Mouse (Mus musculus) hindbrain, embryonic 11.5 days (tissue): Measurements from ENCODE around the gene Cd86. TPM values are rescaled to one million over a fixed set of nuclear protein-coding genes. Genes with fewer than 3 reads are reported as not detected.

ENCODE experiments used
- ATAC-seq: fragments of 200-750 bp; cut with Nextera tagmentation; 2 replicates; pipeline ENCODE4 v1.8.0; 2017; ENCODE audit warnings: mild to moderate bottlenecking, moderate TSS enrichment, moderate library complexity; ENCODE audit not compliant: low FRiP score
- DNase-seq: peaks from one replicate; pipeline ENCODE4 v3.0.0-alpha.2; 2015; ENCODE audit warnings: low spot score
- H3K27ac ChIP-seq: fragments of 300-500 bp; sonication (generic); 2 replicates; pipeline ENCODE4 v1.5.1; 2014; ENCODE audit warnings: mild to moderate bottlenecking, low read depth, low read length
- H3K27me3 ChIP-seq: fragments of 300-500 bp; sonication (generic); 2 replicates; pipeline ENCODE4 v1.6.1; 2014; ENCODE audit warnings: mild to moderate bottlenecking, low read length, moderate library complexity, mixed read lengths; ENCODE audit not compliant: control insufficient read depth, insufficient read depth
- H3K36me3 ChIP-seq: fragments of 300-500 bp; sonication (generic); 2 replicates; pipeline ENCODE4 v1.6.1; 2014; ENCODE audit warnings: mild to moderate bottlenecking, low read length, moderate library complexity, mixed read lengths; ENCODE audit not compliant: control insufficient read depth, insufficient read depth
- H3K4me1 ChIP-seq: fragments of 300-500 bp; sonication (generic); replicated peaks from 2 replicates; pipeline ENCODE4 v1.6.1; 2014; ENCODE audit warnings: low read length, mixed read lengths; ENCODE audit not compliant: control insufficient read depth, insufficient read depth
- H3K4me2 ChIP-seq: fragments of 300-500 bp; sonication (generic); replicated peaks from 2 replicates; pipeline ENCODE4 v1.6.1; 2014; ENCODE audit warnings: mild to moderate bottlenecking, low read depth, low read length
- H3K4me3 ChIP-seq: fragments of 300-500 bp; sonication (generic); 2 replicates; pipeline ENCODE4 v1.5.1; 2014; ENCODE audit warnings: low read depth, low read length
- H3K9ac ChIP-seq: fragments of 300-500 bp; sonication (generic); 2 replicates; pipeline ENCODE4 v1.6.1; 2014; ENCODE audit warnings: low read depth, low read length
- H3K9me3 ChIP-seq: fragments of 300-500 bp; sonication (generic); 2 replicates; pipeline ENCODE4 v1.6.1; 2016; ENCODE audit warnings: low read length; ENCODE audit not compliant: control insufficient read depth
- WGBS: fragments of 180-500 bp; shearing (Covaris S2); extraction: QIAGEN DNeasy Blood & Tissue Kit; methylation state at CpG from one replicate; pipeline ENCODE4 v1.1.7; 2014; 5-methylcytosine and 5-hydroxymethylcytosine counted together
- polyA plus RNA-seq: library from polyadenylated mRNA; unstranded; fragments of >200 nt; fragmentation: Nextera tagmentation; extraction: Ambion mirVana; gene quantifications from 2 replicates; pipeline ENCODE4 v1.2.1, GENCODE M21; 2014

The Cd86 gene
- polyA plus RNA-seq, 1 experiment from 2014 or later, result 1.7 TPM

DNA sequence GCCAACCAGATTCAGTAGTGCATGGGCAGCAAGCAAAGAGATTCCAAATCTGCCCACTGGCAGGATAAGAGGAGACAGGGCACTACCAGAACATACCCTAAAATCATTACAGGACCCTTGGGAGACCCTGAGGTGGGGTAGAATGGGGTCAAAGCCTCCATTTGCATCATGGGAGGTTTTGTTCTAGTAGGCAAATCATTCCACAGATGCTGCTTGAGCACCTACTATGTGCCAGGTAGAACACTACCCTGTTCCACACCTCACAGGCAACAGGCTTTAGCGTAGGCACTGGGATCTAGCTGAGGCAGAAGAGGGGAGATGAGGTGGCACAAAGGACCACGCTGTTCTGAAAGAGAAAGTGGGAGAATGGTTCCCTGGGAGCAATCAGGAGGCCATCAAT, 31.5 kb downstream of the Cd86 start:
- ATAC-seq, result no peak

DNA sequence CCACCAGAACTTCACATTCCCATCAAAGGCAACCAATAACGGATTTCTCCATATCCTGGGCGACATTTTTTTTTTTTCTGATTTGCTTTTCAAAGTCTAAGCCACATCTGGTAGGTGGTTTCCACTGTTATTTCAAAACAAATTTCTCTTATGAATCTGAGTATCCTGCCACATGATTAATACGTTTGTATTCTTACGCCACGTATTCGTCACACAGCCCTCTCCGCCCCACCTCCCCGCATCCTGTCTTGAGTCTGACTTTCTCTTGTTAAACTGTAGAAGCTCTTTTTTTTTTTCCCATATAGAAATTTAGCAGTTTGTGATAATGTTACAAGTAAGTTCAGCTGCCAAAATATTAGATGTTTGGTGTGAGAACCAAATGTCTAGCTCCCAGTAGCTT, 33.7 kb downstream of the Cd86 start:
- Histone ChIP-seq H3K4me3 (no peak overlapping the region), H3K27me3 (no peaks in the 10 kb centered on the region), H3K4me2 (no peak overlapping the region), H3K27ac (no peak overlapping the region), H3K9ac (no peak overlapping the region), H3K9me3 (no peaks in the 10 kb centered on the region), H3K36me3 (no peaks in the 10 kb centered on the region), H3K4me1 (no peaks in the 10 kb centered on the region)
- WGBS, result 94% methylated on average over 8 of the region's 8 CpGs
- ATAC-seq (no peak), DNase-seq (no peak)

More for the DNA sequence above, 31.5 kb downstream of the Cd86 start:
- H3K4me3 ChIP-seq, result no peak overlapping the region
- H3K27me3 ChIP-seq, result no peaks in the 10 kb centered on the region
- H3K9ac ChIP-seq, result no peak overlapping the region
- no peak for DNase-seq
- H3K36me3 ChIP-seq, result no peaks in the 10 kb centered on the region
- no peak overlapping the region for H3K27ac ChIP-seq
- no peaks in the 10 kb centered on the region for H3K4me1 ChIP-seq
- H3K4me2 ChIP-seq, result no peak overlapping the region
- H3K9me3 ChIP-seq, result no peaks in the 10 kb centered on the region
- 89% methylated on average over 2 of the region's 2 CpGs for WGBS

DNA sequence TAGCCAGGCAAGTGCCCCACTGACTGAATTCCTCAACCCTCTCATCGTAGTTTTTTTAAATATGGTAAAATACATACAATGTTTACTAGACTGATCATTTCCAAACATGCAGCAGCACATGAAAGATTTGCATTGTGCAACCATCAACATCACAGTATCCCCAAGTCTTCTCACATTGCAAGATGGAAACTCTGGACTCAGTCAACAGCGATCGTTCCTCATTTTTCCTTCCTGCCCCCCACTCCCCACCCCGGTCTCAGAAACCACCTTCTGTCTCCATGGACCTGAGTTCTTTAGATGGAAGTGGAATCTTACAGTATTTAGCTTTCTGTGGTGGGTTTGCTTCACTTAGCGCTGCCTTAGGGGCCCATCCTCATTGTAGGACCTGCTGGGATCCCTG, 34.3 kb downstream of the Cd86 start:
- Histone ChIP-seq H3K27me3 (no peaks in the 10 kb centered on the region), H3K27ac (no peak overlapping the region), H3K9me3 (no peaks in the 10 kb centered on the region), H3K4me2 (no peak overlapping the region), H3K4me1 (no peaks in the 10 kb centered on the region), H3K4me3 (no peak overlapping the region), H3K36me3 (no peaks in the 10 kb centered on the region), H3K9ac (no peak overlapping the region)
- WGBS, result 92% methylated on average over 5 of the region's 5 CpGs
- DNase-seq (no peak), ATAC-seq (no peak)

DNA sequence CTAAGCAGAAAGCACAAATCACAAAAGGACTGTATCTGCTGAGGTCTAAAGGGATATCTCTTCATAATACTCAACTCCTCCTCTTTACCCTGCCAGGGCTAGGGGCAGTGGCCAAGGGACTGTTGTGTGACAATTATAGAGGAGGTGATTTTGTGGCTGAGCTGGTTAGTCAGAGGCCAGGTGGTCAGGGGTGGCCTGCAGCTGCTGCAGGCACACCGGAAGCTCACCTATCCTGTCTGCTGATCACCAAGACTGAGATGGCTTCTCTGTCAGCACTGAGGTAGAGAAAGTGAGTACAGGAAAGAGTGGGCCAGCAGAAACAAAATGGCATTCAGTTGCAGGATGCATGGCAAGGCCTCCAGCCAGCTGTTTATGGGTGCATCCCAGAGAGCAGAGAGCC, 38.1 kb downstream of the Cd86 start:
- Histone ChIP-seq H3K27me3 (no peaks in the 10 kb centered on the region), H3K4me2 (no peak overlapping the region), H3K9me3 (no peaks in the 10 kb centered on the region), H3K36me3 (no peaks in the 10 kb centered on the region), H3K27ac (no peak overlapping the region), H3K4me3 (no peak overlapping the region), H3K9ac (no peak overlapping the region), H3K4me1 (no peaks in the 10 kb centered on the region)
- DNase-seq (no peak), ATAC-seq (no peak)
- WGBS, result 84% methylated on average over 1 of the region's 1 CpGs

DNA sequence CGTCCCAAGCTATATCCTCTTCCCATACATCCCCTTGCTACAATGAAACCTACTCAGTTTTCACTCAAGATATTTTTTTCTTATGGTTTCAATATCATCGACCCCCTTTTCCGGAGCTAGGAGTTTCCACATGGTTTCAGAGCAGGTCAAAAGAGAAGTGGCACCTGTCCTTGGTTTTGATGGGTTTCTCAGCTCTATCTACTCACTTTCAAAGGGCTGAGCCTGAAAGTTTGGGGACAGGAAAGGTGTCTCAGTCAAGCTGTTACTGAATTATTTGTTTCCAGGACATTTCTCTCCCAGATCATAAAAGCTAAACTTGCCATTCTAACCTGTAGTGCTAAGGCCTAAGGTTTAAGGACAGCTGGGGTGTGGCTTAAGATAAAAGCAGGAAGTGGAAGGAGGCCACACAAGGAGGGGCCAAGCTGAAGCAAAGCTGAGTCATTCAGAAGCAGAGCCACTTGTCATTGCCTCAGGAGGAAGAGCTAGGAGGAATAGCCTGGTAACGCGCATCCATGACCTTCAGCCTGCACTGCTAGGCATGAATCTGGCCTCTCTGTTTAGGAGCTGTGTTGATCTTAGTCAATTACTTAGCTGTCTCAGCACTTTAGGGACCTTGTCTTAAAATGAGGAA, 39.2 kb downstream of the Cd86 start:
- 90% methylated on average over 5 of the region's 5 CpGs for WGBS
- no peak for DNase-seq

DNA sequence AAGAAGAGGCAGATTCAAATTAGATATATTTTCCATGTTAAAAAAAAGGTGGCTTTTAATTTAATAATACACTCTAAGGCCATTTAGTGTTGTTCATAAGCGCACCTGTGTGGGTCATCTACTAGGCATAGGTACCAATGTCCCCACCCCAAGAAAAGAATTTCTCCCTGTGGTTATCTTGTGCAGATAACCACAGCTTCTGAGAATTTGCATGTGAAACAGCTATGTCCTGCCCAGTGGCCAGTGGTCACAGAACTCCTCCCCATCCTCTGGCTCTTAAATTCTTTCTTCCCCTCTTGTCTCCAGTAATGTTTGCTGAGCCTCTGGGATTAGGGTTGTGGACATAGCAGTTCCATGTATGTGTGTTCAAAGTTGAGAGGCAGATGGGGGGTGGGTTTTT, 40.0 kb downstream of the Cd86 start:
- H3K27ac ChIP-seq, result no peak overlapping the region
- H3K4me3 ChIP-seq, result no peak overlapping the region
- ATAC-seq (no peak), DNase-seq (no peak)
- H3K9ac ChIP-seq, result no peak overlapping the region
- WGBS, result 93% methylated on average over 1 of the region's 1 CpGs
- no peaks in the 10 kb centered on the region for H3K4me1 ChIP-seq
- no peak overlapping the region for H3K4me2 ChIP-seq
- H3K9me3 ChIP-seq, result no peaks in the 10 kb centered on the region
- H3K27me3 ChIP-seq, result no peaks in the 10 kb centered on the region
- no peaks in the 10 kb centered on the region for H3K36me3 ChIP-seq

More for the DNA sequence above, 39.2 kb downstream of the Cd86 start:
- ATAC-seq, result no peak
- no peaks in the 10 kb centered on the region for H3K4me1 ChIP-seq
- H3K4me2 ChIP-seq, result no peak overlapping the region
- no peak overlapping the region for H3K4me3 ChIP-seq
- H3K9ac ChIP-seq, result no peak overlapping the region
- H3K9me3 ChIP-seq, result no peaks in the 10 kb centered on the region
- no peaks in the 10 kb centered on the region for H3K27me3 ChIP-seq
- no peaks in the 10 kb centered on the region for H3K36me3 ChIP-seq
- no peak overlapping the region for H3K27ac ChIP-seq

DNA sequence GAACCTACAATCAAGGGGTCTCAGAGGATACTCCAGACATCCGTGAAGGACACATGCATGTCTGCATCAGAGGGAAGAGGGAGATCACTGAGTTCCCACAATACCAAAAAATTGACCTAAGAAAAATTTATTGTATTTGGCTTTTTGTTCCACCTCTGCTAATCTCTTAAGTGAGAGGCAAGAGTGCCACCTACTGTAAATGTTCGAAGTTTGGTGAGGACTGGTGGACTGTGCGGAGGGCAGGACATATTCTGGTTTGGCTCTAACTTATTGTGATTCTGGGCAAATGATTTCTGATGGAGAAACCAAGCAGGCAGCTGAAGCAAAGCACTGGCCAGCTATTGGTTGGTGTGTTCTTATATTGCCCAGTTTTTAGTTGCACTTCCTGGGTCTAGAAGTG, 43.6 kb downstream of the Cd86 start:
- no peak overlapping the region for H3K4me3 ChIP-seq
- no peaks in the 10 kb centered on the region for H3K36me3 ChIP-seq
- no peaks in the 10 kb centered on the region for H3K4me1 ChIP-seq
- no peak for DNase-seq
- no peak overlapping the region for H3K27ac ChIP-seq
- H3K27me3 ChIP-seq, result no peaks in the 10 kb centered on the region
- 90% methylated on average over 3 of the region's 3 CpGs for WGBS
- H3K9me3 ChIP-seq, result no peaks in the 10 kb centered on the region
- ATAC-seq, result no peak
- no peak overlapping the region for H3K9ac ChIP-seq
- no peak overlapping the region for H3K4me2 ChIP-seq

DNA sequence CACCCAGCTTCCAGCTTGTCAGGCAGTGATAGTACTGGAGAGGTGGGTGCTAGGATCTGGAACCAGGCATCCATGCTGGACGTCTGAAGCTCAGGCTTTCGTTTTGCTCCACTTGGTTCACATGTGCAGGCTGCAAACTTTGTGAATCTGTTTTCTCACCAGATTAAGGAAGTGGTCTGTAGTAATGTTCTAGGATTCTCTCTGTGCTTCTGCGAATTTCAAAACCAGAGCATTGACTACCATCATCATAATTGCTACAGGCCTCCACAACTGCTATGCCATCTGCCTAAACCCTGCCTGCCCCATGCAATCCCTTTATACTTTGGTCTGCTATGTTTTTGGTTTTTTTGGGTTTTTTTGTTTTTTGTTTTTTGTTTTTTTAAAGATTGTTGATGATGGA, 44.8 kb downstream of the Cd86 start:
- DNase-seq, result no peak
- WGBS, result 80% methylated on average over 3 of the region's 3 CpGs

DNA sequence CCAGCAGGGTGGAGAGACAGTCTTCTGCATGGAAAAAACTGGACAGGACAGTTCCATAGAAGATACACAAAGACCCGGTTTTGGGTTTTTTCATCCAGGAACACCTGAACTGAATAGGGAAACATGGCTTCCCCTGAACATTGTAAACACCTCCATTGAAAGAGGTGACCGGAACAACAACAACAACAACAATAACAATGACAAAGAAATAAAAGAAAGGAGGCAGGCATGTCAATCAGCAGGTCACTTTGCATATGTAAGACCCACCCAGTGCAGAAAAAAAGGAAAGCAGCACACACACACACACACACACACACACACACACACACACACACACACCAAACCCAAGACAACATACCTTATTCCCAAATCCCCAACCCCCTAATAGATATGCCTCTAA, 52.2 kb downstream of the Cd86 start:
- Histone ChIP-seq H3K36me3 (no peaks in the 10 kb centered on the region), H3K9me3 (no peaks in the 10 kb centered on the region), H3K9ac (no peak overlapping the region), H3K4me2 (no peak overlapping the region), H3K4me3 (no peak overlapping the region), H3K27ac (no peak overlapping the region), H3K27me3 (no peaks in the 10 kb centered on the region), H3K4me1 (no peaks in the 10 kb centered on the region)
- 65% methylated on average over 2 of the region's 2 CpGs for WGBS
- no peak for ATAC-seq
- no peak for DNase-seq

More for the DNA sequence above, 44.8 kb downstream of the Cd86 start:
- no peak for ATAC-seq
- H3K36me3 ChIP-seq, result no peaks in the 10 kb centered on the region
- no peak overlapping the region for H3K4me2 ChIP-seq
- H3K9me3 ChIP-seq, result no peaks in the 10 kb centered on the region
- no peak overlapping the region for H3K4me3 ChIP-seq
- no peaks in the 10 kb centered on the region for H3K4me1 ChIP-seq
- H3K9ac ChIP-seq, result no peak overlapping the region
- no peaks in the 10 kb centered on the region for H3K27me3 ChIP-seq
- H3K27ac ChIP-seq, result no peak overlapping the region
